Mouse (Mus musculus) ES-E14 (cell line): ENCODE data around the gene Esam.

Experiments
- HCFC1 ChIP-seq: IDR thresholded peaks from 2 replicates; pipeline ENCODE4 v1.6.1; 2012; ENCODE audit warnings: low read length, inconsistent platforms, borderline replicate concordance; ENCODE audit not compliant: insufficient read depth
- ZC3H11A ChIP-seq: IDR thresholded peaks from 2 replicates; pipeline ENCODE4 v1.6.1; 2012; ENCODE audit warnings: low read depth, mild to moderate bottlenecking, inconsistent platforms, low read length, borderline replicate concordance
- ZNF384 ChIP-seq: IDR thresholded peaks from 2 replicates; pipeline ENCODE4 v1.6.1; 2012; ENCODE audit warnings: low read depth, low read length, inconsistent platforms

DNA sequence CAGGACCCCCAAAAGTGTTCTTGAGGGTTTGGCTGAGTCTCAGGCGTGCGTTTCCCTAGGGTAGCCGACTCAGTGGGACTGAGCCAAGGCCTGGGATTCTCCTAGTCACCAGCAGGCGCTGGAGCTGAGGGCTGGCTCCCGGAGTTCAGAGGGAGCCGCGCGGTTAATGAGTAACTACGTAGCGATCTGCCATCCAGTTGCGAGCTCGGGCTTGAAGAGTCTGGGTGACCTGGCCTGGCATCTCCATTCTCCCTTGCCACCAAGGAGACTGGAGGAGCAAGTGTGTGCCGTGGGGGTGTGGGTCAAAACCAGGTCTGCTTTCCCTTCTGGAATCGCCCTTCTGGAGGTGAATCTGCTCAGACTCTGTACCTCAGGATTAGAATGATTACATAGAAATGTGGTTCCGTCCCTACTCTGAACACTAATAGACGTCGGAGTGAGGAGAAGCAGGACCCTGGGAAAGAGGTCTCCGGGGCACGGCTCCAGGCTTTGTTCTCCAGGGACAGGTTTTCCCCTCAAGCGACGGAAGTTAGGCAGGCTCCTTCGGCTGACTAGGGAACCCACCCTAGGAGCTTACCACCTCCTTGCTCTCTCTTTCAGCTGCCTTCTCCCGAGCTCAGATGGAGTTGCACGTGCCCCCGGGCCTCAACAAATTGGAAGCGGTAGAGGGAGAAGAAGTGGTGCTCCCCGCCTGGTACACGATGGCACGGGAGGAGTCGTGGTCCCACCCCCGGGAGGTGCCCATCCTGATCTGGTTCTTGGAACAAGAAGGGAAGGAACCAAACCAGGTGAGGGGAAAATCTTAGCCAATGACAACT, 3.2 kb downstream of the Esam start:
- TF ChIP-seq HCFC1: no peak
- no peak for TF ChIP-seq ZNF384
- TF ChIP-seq ZC3H11A: no peak
